Mouse (Mus musculus): ENCODE results near the gene Vcl.

Vcl gene

GRCm38 (mm10) chr14:21013800-21014334 is 84.7 kb downstream of the Vcl start:
- no peak for DNase-seq (ENCODE audit: low read depth, low spot score)

- no peak for DNase-seq (ENCODE audit: low read depth, low spot score)
These were observed 88.7 kb downstream of the Vcl start for GRCm38 (mm10) chr14:21017871-21018270.

- no peak for DNase-seq (ENCODE audit: low read depth, low spot score)
These were observed 89.8 kb downstream of the Vcl start for GRCm38 (mm10) chr14:21018977-21019376.

GRCm38 (mm10) chr14:21020435-21020834 is 91.2 kb downstream of the Vcl start:
- no peak for DNase-seq (ENCODE audit: low read depth, low spot score)

- no peak for DNase-seq (ENCODE audit: low read depth, low spot score)
These were observed 98.3 kb downstream of the Vcl start for GRCm38 (mm10) chr14:21027542-21027941.

GRCm38 (mm10) chr14:21029025-21029659 is 99.9 kb downstream of the Vcl start:
- DNase-seq (ENCODE audit: low read depth, low spot score) = no peak

- no peak for DNase-seq (ENCODE audit: low read depth, low spot score)
These were observed 102.7 kb downstream of the Vcl start for GRCm38 (mm10) chr14:21031783-21032511.

- no peak for DNase-seq (ENCODE audit: low read depth, low spot score)
These were observed 105.1 kb downstream of the Vcl start for GRCm38 (mm10) chr14:21034271-21034670.

- no peak for DNase-seq (ENCODE audit: low read depth, low spot score)
These were observed 105.6 kb downstream of the Vcl start for GRCm38 (mm10) chr14:21034791-21035190.

- DNase-seq (ENCODE audit: low read depth, low spot score) = no peak
These were observed 109.9 kb downstream of the Vcl start for GRCm38 (mm10) chr14:21039077-21039476.

GRCm38 (mm10) chr14:21039623-21040022 is 110.4 kb downstream of the Vcl start:
- no peak for DNase-seq (ENCODE audit: low read depth, low spot score)

GRCm38 (mm10) chr14:21047840-21048239 is 118.6 kb downstream of the Vcl start:
- no peak for DNase-seq (ENCODE audit: low read depth, low spot score)

- no peak for DNase-seq (ENCODE audit: low read depth, low spot score)
These were observed 119.7 kb downstream of the Vcl start for GRCm38 (mm10) chr14:21048879-21049278.

GRCm38 (mm10) chr14:21050734-21051133 is 121.5 kb downstream of the Vcl start:
- no peak for DNase-seq (ENCODE audit: low read depth, low spot score)

- no peak for DNase-seq (ENCODE audit: low read depth, low spot score)
These were observed 122.3 kb downstream of the Vcl start for GRCm38 (mm10) chr14:21051380-21052111.

GRCm38 (mm10) chr14:21052112-21052780 is 123.0 kb downstream of the Vcl start, which contains the start of the genes Ap3m1 and Adk:
TSS of gene Ap3m1 (minus strand) at chr14:21052508.
TSS of gene Adk (plus strand) at chr14:21052574.
- peak; percentile 94 for DNase-seq (ENCODE audit: low read depth, low spot score)

- DNase-seq (ENCODE audit: low read depth, low spot score) = no peak
These were observed 123.6 kb downstream of the Vcl start for GRCm38 (mm10) chr14:21052781-21053130.

- no peak for DNase-seq (ENCODE audit: low read depth, low spot score)
These were observed 124.0 kb downstream of the Vcl start for GRCm38 (mm10) chr14:21053151-21053550.

GRCm38 (mm10) chr14:21053586-21053985 is 124.4 kb downstream of the Vcl start:
- DNase-seq (ENCODE audit: low read depth, low spot score) = no peak

- no peak for DNase-seq (ENCODE audit: low read depth, low spot score)
These were observed 129.8 kb downstream of the Vcl start for GRCm38 (mm10) chr14:21058972-21059371.

GRCm38 (mm10) chr14:21062766-21063513 is 133.7 kb downstream of the Vcl start:
- no peak for DNase-seq (ENCODE audit: low read depth, low spot score)
